Mouse (Mus musculus): Measurements from ENCODE around the gene Gm7579. TPM values are rescaled to one million over a fixed set of nuclear protein-coding genes. Genes with fewer than 3 reads are reported as not detected.
"Not testable (repeated sequence)": the region's sequence is repeated elsewhere in the genome, so short reads cannot be mapped to it uniquely, and the experiment has no call there.

The Gm7579 gene
- not detected in 2 replicates for polyA plus RNA-seq (2012; rRNA removed)

DNA sequence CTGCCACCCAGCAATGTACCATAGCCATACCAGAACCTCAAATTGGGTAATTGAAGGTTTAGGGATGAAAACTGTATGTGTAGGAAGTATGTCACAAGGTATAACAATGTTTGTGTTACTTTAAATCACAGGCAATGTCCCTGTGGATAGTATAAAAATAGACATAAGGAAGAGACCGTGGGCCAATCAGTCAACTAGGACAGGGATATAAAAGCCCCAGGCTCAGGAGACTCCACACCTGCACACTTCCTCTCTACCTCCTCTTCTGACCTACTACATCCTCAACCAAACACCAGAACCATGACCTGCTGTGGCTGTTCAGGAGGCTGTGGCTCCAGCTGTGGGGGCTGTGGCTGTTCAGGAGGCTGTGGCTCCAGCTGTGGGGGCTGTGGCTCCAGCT, at the start of gene Gm7579:
Gm7579 (plus strand) TSS at position 301 of the 400 bp plus-strand sequence.
- no peak for DNase-seq (ENCODE audit: extremely low spot score in 1 of 2, low spot score in 1 of 2)

DNA sequence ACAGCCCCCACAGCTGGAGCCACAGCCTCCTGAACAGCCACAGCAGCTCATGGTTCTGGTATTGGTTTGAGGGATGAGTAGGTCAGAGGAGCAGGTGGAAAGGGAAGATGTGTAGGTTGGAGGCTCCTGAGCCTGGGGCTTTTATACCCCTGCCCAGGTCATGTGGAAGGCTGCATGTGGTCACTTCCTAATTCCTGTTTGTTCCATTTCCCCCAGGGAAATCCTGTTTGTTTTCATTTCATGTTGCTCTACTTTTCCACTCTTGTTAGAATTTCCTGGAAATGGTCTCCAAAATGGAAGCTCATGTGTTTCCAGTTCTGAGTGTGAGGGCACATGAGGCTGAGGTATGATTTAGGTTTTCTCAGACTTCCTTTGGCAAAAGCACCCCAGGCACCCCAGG, 46.0 kb upstream of the Gm7579 start, which contains the start of gene Gm4553:
Gm4553 (minus strand) TSS at position 101 of the 400 bp plus-strand sequence.
- DNase-seq (ENCODE audit: extremely low spot score in 1 of 2, low spot score in 1 of 2), result not testable (repeated sequence)

DNA sequence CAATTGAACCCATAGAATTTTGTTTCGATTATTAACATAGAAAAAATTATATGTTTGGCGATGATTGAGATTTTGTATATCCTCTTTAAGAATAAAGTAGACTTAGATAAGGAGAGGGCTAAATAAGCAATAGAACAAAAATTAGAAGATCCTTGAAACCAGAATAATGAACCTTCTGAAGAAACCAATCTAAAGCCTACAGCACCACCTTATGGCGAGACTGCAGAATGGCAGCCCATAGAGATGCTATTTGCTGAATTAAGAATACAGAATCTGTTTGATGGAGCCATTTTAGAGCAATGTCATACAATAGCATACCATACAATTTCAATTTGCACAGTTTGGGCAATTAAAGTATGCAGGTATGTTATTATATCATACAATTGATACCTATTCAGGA, 41.8 kb upstream of the Gm7579 start:
- DNase-seq (ENCODE audit: extremely low spot score in 1 of 2, low spot score in 1 of 2), result peak in 1 of 2 experiments; percentile 37

DNA sequence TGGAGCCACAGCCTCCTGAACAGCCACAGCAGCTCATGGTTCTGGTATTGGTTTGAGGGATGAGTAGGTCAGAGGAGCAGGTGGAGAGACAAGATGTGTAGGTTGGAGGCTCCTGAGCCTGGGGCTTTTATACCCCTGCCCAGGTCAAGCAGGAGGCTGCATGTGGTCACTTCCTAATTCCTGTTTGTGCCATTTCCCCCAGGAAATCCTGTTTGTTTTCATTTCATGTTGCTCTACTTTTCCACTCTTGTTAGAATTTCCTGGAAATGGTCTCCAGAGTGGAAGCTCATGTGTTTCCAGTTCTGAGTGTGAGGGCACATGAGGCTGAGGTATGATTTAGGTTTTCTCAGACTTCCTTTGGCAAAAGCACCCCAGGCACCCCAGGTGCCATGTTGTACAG, 35.8 kb upstream of the Gm7579 start, which contains the start of gene Krtap5-2:
Krtap5-2 (minus strand) TSS at position 101 of the 400 bp plus-strand sequence.
- not testable (repeated sequence) for DNase-seq (ENCODE audit: extremely low spot score in 1 of 2, low spot score in 1 of 2)

DNA sequence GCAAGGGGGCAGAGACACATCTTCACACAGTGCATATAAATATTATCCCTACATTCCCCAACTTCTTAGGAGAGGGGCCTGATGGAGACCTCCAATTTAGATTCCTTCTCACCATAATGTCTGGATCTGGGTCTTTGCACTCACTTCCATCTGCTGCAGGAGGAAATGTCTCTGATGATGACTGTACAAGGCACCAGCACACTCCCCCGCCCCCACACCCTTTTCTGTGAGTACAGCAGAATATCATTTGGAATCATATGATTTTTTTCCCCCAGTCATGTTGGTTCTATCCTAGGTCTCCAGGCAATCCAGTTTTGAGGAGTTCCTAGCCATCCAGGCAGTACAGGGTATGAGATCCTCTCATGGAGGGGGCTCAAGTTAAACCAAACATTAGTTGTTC, 33.0 kb upstream of the Gm7579 start:
- peak in 1 of 2 experiments; percentile 20 for DNase-seq (ENCODE audit: extremely low spot score in 1 of 2, low spot score in 1 of 2)

DNA sequence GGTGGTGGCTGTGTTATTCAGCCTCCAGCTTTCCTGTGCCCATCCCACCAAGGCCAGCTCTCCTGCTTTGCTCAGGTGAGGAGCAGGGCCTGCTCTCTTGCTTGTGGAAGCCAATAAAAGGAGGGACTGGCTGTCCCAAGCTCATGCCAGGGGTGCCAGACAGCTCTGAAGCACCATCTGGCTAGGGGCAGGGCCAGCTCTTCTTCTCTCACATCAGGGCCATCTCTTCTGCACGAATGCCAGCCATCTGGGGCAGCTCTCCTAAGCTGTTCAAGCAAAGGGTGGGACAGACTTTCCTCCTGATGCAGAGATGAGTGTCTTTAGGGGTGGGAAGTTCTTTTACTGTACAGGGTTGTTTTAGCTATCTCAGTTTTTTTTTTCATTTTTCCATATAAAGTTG, 30.6 kb upstream of the Gm7579 start:
- DNase-seq (ENCODE audit: extremely low spot score in 1 of 2, low spot score in 1 of 2), result no peak

DNA sequence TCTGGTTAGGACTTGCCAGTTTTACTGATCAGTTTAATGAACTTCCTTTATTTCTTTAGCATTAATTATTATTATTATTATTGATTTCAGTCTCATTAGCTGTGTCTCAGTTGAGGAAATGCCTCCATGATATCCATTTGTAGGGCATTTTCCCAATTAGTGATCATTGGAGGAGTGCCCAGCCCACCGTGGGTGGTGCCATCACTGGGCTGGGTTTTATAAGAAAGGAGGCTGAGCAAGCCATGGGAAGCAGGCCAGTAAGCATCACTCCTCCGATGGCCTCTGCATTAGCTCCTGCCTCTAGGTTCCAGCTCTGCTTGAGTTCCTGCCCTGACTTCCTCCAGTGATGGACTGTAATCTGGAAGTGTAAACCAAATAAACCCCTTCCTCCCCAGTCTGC, 23.5 kb upstream of the Gm7579 start:
- no peak for DNase-seq (ENCODE audit: extremely low spot score in 1 of 2, low spot score in 1 of 2)

DNA sequence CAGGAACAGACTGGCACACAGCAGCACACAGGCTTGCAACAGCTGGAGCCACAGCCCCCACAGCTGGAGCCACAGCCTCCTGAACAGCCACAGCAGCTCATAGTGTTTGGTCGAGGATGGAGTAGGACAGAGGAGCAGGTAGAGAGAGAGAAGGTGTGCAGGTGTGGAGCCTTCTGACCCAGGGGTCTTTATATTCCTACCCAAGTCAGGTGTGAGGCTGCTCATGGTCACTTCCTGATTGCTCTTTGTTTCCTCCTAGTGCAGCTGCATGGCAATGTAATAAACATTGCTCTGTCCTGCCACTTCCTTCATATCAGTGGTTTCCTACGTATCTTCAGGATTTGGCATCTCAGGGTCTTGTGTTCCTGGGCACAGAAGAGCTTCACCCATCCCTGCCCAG, 21.4 kb upstream of the Gm7579 start, which contains the start of gene Gm10153:
Gm10153 (minus strand) TSS at position 101 of the 400 bp plus-strand sequence.
- no peak for DNase-seq (ENCODE audit: extremely low spot score in 1 of 2, low spot score in 1 of 2)

DNA sequence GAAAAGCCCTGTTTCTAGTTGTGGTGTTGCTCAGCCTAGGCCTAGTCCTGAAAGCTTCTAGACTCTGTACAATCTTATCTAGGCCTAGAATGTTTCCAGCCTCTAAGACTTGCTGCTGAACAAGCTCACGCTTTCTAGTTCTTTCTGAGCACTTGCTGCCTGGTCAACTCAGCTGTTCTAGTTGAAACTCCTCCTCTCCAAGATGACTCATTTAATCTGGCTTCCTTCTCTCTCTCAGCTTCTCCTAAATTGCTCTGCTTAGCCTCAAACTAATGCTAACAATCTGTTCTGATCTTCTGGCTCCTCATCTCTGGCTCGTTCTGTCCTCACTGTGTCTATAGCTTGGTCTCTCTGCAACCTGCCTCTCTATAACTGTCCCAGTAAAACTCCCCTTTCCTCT, 12.9 kb upstream of the Gm7579 start:
- peak in 1 of 2 experiments; percentile 9 for DNase-seq (ENCODE audit: extremely low spot score in 1 of 2, low spot score in 1 of 2)

DNA sequence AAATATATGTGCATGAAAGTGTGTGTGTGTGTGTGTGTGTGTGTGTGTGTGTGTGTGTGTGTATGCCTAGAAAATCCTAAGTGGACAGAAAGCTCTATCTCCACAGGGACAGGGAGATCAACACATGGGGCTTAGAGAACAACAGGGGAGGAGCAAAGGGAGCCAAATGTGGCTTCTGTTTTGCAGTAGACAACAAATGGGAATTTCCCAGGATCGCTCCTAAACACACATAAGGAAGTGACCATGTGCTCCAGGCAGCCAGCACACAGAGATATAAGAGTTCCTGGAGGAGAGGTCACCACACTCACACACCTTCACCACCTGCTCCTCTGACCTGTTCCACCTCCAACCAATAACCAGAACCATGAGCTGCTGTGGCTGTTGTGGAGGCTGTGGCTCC, 10.6 kb upstream of the Gm7579 start, which contains the start of gene Krtap5-3:
Krtap5-3 (plus strand) TSS at position 301 of the 400 bp plus-strand sequence.
- no peak for DNase-seq (ENCODE audit: extremely low spot score in 1 of 2, low spot score in 1 of 2)

DNA sequence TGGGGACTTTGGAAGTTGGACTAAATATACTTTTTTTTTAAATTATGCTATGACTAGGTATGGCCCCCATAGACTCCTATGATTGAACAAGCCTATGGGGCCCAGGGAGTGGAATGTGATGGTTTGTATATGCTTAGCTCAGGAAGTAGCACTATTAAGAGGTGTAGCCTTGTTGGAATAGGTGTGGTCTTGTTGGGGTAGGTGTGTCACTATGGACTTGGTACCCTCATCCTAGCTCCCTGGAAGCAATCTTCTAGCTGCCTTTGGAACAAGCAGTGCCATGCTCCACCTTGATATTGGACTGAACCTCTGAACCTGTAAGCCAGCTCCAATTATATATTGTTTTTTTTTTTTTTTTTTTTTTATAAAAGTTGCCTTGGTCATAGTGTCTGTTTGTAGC, 6.2 kb upstream of the Gm7579 start:
- no peak for DNase-seq (ENCODE audit: extremely low spot score in 1 of 2, low spot score in 1 of 2)

DNA sequence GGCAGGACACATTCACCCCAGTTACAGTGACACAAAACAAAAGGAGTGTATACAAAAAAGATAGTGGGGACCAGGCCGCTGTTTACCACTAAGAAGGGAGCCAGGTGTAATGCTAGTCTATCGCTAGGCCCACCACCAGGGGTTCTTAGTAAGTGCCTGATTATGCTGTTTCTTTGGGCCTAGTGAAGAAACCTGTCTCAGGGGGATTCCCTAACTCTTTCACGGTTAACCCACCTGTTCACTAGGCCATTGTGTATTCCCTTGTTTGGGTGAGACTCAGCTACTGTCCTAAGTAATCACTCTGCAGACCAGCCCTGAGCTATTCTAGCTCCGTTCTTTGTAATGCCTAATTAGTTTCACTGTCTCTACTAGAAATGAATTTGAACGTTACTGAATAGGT, 4.8 kb upstream of the Gm7579 start:
- DNase-seq (ENCODE audit: extremely low spot score in 1 of 2, low spot score in 1 of 2), result not testable (repeated sequence)

DNA sequence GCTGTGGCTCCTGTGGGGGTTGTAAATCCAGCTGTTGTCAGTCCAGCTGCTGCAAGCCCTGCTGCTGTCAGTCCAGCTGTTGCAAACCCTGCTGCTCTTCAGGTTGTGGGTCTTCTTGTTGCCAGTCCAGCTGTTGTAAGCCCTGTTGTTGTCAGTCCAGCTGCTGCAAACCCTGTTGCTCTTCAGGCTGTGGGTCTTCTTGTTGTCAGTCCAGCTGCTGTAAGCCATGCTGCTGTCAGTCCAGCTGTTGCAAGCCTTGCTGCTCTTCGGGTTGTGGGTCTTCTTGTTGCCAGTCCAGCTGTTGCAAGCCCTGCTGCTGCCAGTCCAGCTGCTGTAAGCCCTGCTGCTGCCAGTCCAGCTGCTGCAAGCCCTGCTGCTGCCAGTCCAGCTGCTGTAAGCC, 477 bp downstream of the Gm7579 start:
- not testable (repeated sequence) for DNase-seq (ENCODE audit: extremely low spot score in 1 of 2, low spot score in 1 of 2)

DNA sequence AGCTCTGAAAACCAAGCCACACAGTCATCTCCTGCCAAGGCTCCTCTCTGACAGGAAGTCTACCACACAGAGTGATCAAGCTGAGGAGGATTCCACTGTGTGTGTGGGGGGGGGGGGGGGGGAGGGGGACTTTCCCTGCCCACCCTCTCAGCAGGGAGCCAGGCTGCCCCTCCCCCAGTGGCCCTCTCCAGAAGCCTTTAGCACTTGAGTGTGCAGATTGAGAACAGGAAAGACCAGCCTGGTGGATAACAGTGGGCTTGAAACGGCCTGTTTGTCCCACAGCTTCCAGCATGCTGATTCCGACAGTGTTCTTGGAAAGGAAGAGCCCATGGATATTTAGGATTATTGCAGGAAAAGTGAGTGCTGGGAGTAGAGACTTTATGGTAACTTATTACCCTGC, 12.9 kb downstream of the Gm7579 start:
- DNase-seq (ENCODE audit: extremely low spot score in 1 of 2, low spot score in 1 of 2), result no peak

DNA sequence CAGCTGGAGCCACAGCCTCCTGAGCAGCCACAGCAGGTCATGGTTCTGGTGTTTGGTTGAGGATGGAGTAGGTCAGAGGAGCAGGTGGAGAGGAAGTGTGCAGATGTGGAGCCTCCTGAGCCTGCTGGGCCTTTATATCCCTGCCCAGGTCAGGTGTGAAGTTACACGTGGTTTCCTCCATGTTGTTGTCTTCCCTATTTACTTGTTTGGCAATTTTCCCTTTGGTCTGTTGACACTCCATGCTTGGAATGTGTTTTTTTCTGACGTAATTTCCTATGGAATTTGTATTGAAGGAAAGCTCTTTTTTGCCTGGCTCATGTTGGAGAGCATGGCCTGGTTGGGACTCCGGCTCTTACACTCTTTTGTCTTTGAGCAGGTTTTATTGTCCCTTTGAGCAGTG, 18.2 kb downstream of the Gm7579 start, which contains the start of gene Krtap5-5:
Krtap5-5 (minus strand) TSS at position 101 of the 400 bp plus-strand sequence.
- not testable (repeated sequence) for DNase-seq (ENCODE audit: extremely low spot score in 1 of 2, low spot score in 1 of 2)

DNA sequence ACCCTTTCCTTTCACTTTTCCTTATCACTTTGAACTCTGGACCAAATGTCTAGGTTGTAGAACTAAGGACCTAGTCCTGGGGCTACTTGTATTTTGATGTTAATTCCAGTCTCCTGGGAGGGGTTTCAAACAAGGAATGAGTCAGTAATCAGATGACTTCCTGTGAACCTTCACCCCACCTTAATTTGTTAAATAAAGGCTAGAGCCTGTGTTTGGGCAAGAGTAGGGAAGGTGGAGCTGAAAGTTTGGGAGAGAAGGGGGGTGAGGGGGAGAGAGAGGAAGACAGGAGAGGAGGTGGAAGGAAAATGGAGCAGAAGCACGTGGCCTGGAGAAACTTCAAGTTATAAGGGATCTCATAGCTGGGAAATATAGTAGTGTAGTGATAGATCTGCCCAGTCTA, 19.9 kb downstream of the Gm7579 start:
- DNase-seq (ENCODE audit: extremely low spot score in 1 of 2, low spot score in 1 of 2), result no peak

DNA sequence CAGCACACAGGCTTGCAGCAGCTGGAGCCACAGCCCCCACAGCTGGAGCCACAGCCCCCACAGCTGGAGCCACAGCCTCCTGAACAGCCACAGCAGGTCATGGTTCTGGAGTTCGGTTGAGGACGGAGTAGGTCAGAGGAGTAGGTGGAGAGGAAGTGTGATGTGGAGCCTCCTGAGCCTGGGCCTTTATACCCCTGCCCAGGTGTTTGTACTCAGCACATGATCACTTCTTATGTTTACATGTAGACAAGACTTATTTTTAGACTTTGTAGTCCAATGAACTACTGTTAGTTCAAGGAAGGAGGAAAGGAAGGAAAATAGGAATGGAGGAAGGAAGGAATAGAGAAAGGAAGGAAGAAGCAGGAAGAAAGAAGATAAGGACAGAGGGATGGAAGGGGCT, 29.3 kb downstream of the Gm7579 start, which contains the start of gene Gm40460:
Gm40460 (minus strand) TSS at position 101 of the 400 bp plus-strand sequence.
- DNase-seq (ENCODE audit: extremely low spot score in 1 of 2, low spot score in 1 of 2), result no peak

DNA sequence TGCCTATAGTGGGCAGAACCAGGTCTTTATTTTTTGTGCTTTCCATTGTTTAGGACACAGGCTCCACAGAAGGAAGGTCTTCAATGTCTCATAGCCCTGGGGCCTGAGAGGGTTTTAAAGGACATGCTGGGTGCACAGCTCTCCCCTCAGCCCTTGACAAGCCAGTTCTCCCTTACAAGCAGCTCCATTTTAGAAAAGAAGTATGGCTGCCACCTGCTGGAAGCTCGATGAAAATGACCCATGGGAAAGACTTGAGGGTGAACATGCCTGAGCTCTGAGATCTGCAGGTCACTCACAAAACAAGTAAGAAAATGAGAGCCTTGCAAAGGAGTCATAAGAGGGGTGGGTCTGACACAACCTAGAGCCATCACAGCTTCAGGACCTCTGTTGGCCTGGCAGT, 38.2 kb downstream of the Gm7579 start:
- DNase-seq (ENCODE audit: extremely low spot score in 1 of 2, low spot score in 1 of 2), result peak in 1 of 2 experiments; percentile 65

DNA sequence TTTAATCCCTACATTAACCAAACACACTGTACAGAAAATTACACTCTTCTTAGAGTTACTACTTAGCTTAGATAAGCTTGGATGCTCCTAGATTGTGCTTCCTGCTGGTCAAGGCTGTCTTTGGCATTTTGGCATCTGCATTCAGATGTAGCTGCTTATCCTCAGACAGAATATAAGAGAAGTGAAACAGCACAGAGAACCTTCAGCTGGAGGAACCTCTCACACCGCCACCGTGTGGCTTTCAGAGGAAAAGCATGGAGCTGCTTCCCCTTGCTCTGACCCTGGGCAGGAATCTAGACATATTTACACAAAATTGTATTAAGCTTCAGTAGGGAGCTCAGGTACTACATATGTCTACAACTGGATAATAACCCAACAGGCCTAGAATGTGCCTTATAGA, 43.9 kb downstream of the Gm7579 start:
- peak in 1 of 2 experiments; percentile 60 for DNase-seq (ENCODE audit: extremely low spot score in 1 of 2, low spot score in 1 of 2)

DNA sequence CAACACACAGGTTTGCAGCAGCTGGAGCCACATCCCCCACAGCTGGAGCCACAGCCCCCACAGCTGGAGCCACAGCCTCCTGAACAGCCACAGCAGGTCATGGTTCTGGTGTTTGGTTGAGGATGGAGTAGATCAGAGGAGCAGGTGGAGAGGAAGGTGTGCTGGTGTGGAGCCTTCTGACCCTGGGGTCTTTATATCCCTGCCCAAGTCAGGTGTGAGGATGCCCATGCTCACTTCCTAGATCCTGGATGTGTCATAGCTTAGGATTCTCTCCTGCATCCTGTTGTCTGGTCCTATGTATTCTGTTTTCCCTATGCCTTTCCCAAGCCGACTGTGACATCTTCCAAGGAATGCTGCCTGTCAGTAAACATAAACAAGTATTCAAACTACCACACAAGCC, 46.6 kb downstream of the Gm7579 start, which contains the start of gene Gm2431:
Gm2431 (minus strand) TSS at position 101 of the 400 bp plus-strand sequence.
- not testable (repeated sequence) for DNase-seq (ENCODE audit: extremely low spot score in 1 of 2, low spot score in 1 of 2)

All from frontal cortex, adult 2 months (tissue).